Mouse (Mus musculus) c-Kit-positive CD71-positive TER-119-negative erythroid progenitor cells, embryonic 14.5 days (primary cell): ENCODE data around the gene Dyx1c1.

Experiments used
- DNase-seq: peaks from one replicate; pipeline ENCODE4 v3.0.0-alpha.2; 2013; ENCODE audit warnings: low read depth

The Dyx1c1 gene

DNA sequence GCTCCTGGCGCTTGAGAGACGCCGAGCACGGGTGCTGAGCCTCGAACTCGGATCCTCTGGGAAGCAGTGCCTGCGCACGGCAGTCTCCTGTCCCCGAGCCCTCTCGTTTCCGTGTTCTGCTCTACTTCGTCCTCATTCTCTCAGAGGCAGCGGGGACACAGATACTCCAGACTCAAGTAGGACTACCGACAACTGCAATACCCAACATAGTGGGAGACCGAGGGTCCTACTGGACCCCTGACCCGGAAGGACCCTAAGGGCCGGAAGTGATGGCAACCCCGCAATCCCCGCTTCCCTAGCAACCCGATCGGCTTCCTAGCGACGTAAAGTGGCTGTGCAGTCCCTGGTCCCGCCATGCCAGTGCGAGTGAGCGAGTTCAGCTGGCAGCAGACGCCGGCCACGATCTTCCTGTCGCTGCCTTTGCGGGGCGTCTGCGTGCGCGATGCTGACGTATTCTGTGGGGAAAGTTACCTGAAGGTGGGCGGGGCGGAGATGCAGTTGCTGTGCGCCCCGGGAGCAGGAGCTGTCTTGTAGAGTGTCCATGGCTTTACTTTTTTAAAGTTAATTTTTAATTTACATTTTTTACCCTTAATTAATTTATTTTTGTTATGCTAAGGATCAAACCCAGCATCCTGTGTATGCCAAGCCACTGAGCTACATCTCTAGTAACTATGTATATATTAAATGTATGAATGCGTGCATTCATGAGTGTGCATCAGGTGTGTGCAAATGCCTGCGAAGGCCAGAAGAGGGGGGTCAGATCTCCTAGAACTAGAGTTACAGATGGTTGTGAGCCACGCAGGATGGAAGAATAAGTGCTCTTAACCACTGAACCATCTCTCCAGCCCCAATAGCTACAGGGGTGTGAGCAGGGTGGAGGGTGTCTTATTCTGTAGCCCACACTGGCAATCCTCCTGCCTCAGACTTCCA is at the start of gene Dyx1c1, which contains the start of gene Gm44503:
Gene Dyx1c1, plus strand, starts transcription at position 265 of the 930 bp plus-strand sequence.
Gene Gm44503, plus strand, starts transcription at position 332 of the 930 bp plus-strand sequence.
- peak; percentile 45 for DNase-seq

DNA sequence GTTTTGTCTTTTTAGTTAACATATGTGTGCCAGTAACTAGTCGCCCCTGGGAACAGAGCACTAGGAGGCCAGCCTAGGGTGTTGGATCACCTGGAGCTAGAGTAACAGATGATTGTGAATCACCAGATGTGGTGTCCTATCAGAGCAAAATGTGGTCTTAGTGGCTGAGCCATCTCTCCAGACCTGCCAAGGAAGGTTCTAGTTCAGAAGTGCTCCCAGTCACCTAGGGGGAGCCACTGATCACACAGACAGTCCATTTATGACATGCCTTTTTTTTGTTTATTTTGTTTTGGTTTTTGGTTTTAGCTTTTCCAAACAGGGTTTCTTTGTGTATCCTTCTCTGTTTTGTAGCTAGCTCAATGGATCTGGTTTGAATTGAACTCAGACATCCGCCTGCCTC is 47.2 kb upstream of the Dyx1c1 start:
- DNase-seq = no peak

DNA sequence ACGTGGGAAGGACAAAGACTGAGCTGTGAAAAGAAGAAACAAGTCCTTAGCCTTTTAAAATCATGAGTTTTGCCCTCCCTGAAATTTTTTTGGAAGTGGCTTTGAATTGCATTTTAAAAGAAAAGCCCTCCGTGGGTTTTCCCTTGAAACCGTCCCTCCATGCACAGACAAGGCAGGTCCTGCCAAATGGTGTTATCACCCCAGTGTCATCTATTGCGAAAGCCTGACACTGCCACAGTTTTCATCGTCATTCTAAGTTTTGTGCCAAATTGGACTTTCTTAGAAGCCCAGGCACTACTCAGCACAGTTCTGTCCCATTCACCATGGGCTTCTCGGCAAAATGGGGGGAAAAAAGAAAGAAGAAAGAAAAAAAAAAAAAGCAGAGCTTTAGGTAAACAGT is 45.0 kb upstream of the Dyx1c1 start:
- no peak for DNase-seq

DNA sequence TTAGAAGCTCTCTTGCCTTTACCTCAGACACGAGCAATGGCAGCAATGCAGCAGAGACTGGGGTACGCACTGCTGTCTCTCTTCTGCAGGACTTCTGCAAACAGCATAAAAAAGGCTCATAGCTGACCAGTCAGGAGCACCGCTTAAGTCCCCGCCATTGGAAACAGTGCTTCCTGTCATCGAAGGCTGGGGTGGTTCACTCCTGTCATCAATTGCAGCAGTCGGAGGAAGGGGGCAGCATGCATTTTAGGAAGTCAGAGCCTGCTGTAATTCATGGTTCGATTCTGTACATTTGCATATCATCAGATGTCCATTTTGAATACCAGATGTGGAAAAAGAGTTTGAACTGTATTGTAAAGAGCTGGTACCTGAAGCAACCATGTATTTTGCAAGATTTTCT is 42.9 kb upstream of the Dyx1c1 start:
- no peak for DNase-seq

DNA sequence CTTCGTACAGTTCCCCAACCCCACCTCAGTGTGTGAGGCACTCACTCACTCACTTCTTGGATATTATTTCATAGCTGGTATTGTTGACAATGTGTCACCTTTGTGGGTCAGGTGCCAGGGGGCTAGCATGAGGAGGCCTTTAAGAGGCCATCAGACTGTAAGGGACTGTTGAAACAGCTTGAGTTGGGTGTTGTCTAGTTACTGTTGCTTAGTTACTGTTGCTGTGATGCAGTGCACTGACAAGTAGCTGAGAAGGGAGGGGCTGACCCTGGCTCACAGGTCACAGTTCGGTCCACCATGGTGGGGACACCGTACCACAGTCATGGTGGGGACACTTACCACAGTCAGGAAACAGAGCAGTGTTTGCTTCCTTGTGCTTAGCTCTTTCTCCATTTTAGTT is 35.5 kb upstream of the Dyx1c1 start:
- no peak for DNase-seq

DNA sequence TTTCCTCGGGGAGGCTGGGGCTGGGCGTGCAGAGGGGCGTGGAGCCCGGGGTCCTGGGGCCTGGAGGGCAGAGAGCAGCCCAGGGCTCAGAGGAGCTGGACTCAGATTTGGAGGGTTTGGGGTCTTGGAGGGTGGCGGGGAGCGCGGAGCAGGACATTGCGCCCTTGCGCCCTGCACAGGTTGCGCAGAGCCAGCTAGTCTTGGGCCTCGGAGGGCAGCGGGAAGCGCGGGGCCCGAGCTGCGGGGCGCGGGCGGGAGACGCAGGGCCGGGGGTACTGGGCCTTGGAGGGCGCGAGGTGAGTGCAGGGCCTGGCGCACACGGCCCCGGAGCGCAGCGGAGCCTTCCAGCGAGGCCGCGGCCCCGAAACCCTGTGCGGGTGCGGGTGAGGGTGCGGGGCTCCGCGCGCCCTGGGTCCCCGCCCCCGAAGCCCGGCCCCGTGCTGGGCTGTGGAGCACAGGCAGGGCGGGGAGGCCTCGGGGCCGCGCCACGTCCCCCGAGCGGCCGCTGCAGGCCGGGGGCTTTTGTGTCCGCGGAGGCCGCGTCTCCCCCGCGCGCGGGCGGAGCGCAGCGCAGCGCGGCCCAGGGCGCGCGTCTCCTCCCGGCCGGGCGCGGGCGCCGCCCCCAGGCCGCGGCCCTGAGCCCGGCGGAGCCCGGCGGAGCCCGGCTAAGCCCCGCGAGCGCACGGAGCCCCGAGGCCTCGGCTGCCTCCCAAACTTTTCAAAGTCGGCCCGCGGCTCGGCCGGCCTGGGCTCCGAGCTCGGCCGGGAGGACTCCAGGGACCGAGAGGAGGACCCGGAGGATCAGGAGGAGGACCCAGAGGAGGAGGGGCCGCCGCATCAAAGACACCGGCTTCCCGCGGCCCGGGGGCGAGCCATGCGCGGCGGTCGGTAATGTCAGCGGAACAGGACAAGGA is 33.3 kb upstream of the Dyx1c1 start, which contains the start of gene Pygo1:
Gene Pygo1, plus strand, starts transcription at position 625 of the 914 bp plus-strand sequence.
- DNase-seq = no peak

DNA sequence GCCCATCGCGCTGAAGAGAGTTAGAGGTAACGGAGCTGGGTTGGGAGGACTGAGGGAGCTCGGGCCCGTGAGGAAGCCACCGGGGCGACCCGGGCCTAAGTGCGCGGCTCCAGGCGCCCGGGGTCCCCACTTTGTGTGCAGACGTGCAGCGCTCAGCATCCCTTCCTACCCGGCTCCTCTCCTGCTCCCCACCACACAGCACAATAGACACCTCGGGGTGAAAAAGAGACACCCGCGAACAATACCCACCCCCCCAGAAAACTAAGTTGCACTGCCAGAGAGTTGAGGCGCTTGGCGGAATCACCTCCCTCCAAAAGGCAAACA is 32.7 kb upstream of the Dyx1c1 start:
- no peak for DNase-seq

DNA sequence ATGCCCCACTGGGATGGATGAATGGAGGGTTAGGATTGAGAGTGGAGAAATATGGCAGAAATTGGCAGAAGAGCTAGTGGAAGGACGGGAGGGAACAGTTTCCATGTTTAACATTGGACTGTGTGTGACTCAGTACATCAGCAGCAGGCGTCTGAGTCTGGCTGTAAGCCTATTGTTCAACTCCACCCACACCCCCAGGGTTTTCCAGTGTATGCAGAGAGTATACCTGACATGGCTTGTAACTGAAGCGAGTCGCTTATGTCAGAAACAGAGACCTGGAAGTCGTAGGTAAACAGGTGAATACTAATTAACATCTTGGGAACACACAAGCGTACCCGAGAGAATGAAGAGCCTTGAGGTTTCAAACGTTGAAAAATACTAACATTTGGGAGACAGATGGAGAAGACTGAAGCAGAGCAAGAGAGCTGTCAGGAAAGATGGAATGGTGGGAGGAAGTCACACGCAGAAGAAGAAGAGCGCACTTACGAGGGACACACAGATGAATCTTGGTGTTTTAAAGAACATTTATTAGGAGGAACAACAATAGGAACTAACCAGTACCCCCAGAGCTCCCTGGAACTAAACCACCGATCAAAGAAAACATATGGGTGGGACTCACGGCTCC is 27.3 kb upstream of the Dyx1c1 start:
- no peak for DNase-seq

DNA sequence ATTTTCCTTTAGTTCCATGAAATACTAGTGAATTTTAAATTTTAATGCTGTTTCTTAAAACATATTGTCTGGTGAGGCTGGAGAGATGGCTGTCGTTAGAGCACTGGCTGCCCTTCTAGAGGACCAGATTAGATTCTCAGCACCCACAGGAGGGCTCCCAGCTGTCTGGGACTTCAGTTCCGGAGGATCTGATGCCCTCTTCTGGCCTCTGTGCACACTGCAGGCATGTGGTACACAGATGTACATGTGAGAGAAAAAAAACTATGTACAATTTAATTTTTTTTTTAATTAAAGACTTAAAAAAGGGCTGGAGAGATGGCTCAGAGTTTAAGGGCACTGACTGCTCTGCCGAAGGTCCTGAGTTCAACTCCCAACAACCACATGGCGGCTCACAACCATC is 23.3 kb upstream of the Dyx1c1 start:
- DNase-seq = no peak

DNA sequence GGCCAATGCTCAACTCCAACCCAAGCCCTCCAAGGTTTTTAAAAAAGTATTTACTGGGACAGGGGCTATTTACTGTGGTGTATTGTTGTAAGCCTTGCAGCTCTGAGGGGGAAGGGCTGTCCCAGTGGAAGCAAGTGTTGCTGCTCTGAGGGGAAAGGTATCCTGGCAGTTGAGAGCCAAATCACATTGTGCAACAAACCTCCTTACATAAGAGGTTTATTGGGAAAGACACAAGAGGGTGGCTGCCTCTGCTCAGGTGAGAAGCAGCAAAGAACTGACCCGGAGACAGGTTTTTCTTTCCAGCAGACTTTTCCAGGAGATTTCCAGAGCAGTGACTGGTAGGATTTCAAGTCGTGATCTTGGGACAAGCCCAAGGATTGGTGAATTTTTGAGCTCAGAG is 22.3 kb upstream of the Dyx1c1 start:
- DNase-seq = no peak

DNA sequence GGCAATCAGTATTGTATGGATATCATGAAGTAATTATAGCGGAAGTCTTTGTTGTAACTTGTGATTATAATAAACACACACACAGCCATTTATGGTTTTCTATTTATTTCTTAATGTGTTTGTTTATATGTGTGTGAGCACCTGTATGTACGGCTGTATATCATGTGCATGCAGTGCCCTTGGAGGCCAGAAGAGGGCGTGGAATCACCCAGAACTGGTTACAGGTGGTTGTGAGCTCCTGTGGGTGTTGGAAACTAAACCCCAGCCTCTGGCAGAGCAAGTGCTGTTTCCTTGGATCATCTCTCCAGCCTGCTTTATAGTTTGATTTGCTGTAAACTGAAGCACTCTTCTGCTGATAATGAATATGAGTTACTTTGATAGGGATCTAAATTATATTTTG is 15.2 kb upstream of the Dyx1c1 start:
- no peak for DNase-seq

DNA sequence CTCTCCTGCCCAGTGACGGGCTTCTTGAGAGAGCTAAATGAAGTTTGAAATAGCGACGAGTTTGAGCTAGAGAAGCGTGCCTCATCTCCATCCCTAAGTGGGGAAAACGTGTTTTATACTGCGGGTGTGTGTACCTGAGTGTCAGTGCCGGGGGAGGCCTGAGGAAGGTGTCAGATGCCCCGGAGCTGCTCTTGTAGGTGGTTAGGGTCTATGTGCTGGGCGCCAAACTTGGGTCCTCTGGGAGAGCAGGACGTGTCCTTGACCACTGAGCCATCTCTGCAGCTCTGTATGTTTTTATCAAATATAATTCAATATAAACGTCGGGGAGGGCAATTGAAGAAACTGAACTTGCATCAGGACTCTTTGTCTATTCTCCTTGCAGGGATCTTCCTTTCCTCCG is 14.3 kb upstream of the Dyx1c1 start:
- DNase-seq = no peak

DNA sequence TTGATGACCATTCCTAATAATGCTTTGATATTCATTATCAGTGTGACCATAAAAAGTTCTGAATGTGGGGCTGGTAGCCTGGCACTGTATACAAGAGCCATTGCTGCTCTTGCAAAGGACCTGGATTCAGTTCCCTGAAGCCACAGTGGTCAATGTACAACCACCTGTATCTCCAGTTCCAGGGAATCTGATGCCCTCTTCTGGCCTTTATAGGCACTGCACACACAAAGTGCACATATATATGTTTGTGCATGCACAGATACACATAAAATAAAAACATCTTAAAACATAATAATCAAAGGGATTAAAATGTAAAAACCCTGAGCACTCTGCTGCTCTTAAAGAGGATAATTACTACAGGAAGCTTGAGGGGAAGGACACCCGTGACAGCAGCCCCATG is 11.6 kb upstream of the Dyx1c1 start:
- DNase-seq = no peak

DNA sequence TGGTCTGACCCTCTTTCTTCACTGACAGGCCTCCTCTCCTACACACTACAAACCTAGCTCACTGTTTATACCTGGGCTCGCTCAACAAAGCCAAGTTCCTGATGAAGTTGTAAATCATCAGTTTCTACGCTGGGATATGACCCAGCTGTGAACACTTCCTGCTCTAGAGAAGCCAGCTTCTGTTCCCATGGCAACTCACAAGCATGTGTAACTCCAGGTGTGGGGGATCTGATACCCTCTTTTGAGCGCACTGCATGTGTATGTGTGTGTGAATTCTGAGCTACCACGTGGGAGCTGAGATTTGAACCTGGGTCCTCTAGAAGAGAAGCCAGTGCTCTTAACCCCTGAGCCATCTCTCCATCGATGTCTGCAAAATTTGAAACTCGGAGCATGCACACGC is 9.0 kb upstream of the Dyx1c1 start:
- DNase-seq = no peak

DNA sequence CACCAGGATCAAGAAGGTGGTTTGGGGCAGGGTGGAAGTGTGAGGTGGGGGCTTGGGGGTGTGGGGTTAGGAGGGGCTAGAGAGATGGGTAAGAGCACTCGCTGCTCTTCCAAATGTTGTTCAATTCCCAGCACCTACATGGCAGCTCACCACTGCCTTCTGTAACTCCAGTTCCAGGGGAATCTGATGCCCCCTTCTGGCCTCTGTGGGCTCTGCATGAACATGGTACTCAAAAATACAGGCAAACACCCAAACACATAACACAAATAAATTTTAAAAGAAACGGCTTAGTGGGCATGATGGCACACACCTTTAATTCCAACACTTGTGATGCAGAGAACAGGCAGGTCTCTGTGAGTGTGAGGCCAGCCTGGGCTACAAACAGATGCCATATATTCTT is 3.8 kb upstream of the Dyx1c1 start:
- no peak for DNase-seq

DNA sequence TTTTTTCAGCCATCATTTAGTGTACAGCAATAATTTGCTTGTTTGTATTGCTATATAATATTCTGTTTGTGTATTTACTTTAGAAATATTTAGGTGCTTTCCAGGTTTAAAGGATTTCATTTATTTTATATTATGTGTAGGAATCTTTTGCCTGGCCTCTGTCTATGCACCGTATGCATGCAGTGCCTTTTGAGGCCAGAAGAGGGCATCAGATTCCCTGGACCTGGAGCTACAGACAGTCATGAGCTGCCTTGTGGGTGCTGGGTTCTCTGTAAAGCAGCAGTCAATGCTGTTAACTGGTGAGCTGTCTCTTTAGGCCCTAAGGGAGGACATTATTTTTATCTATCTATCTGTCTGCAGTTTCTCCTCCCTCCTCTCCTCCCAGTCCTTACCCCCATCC is 3.0 kb upstream of the Dyx1c1 start:
- peak; percentile 34 for DNase-seq

DNA sequence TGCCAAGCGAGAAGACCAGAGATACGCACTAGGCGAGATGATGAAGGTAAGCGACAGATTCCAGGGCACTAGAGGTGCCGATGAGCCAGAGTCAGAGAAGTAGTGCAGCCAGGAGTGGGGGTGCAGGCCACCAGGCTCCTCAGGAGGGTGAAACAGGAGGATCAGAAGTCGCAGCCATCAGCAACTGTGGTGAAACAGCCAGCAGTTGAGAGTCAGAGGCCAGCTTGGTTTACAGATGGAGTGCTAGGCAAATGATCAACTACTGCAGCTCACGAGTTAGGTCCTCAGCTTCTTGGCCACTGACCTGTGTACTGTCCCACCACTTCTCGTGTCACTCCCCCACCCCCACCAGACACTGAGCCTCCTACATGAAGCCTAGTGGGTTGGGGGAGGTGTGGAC is 2.8 kb downstream of the Dyx1c1 start:
- DNase-seq = no peak

DNA sequence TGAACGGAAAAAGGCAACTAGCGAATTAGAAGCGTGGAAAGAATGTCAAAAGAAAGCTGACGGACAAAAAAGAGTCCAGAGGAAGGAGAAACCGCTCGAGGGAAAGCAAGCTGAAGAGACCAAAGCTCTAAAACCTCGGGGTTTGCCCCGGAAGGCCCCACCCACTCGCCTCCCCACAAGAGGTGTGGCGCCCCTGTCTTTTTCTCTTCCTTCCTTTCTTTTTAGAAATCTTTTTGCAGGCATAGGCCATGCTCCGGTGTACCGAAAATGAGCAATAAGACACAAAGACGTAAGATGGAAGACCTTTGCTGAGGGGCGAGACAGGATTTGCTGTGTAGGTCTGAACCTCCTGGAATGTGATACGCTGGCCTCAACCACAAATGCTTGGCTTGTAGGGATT is 3.4 kb downstream of the Dyx1c1 start:
- no peak for DNase-seq

DNA sequence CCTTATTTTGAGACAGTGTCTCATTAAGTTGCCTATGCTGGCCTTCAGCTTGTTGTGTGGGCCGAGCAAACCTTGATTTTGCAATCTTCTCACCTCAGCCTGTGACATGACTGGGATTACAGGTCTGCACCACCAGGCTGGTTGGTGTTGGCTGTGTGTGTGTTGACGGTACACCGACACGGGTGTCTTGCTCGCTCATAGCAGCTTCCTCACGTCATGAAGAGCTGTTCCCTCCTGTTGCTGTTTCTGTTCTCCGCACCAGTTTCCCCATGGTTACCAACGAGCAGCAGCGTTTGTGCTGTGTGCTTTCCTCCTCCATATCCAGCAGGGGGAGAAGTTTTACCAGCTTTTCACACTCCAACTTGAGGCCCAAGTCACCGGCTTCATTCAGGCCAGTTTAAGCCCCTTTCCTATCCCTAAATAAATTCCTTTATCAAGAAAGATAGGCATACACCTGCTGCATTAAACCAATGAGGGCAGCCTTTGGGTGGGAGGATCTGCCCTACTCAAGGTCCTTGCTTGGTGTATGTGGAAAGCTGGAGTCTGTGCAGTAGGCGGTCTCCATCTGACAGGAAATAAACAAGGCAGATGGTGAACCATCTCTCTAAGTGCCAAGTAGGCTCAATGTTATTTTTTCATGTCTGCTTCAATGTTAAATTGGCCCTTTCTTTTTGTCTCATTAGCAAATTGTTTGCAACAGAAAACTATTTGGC is 9.9 kb downstream of the Dyx1c1 start:
- no peak for DNase-seq

DNA sequence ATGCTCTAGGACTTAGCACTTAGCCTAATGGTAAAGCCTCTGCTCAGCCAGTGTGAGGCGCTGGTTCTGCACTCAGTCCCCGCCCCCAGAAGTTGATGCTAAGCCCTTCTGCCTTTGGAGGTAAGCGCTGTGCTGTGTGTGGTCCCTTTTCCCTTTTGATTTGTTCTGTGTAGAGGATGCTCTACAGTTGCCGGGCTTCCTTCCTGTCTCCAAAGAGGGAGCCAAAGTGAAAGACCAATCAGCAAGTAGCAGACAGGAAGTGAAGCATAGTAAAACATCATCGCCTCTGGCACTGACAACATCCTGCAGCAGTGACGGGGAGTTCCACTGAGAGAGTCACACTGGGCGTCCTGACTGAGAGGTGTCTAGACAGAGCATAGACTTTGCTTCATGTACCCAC is 11.3 kb downstream of the Dyx1c1 start:
- no peak for DNase-seq

DNA sequence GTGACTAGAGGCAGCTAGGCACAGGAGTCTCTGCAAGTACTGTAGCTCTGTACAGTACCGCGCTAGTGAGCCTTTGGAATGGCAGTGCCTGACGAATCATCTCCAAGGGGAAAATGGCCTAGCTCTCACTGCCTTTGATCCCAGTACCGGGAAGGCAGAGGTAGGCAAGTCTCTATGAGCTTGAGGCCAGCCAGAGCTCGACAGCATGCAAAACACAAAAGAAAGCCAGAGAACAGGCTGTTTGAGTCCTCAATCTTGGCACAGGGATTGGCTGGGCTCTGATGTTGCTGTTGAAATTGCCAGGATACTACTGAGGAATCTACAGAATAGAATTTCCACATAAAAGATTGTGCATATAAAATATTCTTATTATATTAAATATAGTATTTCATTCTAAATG is 13.8 kb downstream of the Dyx1c1 start:
- no peak for DNase-seq

DNA sequence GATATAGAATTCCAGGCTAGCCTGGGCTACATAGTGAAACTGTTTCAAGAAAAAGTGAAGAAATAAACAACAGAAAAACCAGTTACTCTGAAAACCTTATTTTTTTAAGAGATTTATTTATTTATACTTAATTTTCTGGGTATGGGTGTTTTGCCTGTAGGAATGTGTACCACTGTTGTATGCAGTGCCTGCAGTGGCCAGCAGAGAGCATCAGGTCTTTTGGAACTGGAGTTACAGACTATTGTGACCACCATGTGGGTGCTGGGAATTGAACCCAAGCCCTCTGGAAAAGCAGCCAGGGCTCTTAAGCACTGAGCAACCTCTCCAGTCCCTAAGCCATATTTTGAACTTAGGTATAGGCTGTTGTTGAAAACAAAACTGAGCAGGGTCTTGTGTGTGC is 14.4 kb downstream of the Dyx1c1 start:
- DNase-seq = no peak
